Mouse (Mus musculus): ENCODE results near the gene Il17f.

DNA sequence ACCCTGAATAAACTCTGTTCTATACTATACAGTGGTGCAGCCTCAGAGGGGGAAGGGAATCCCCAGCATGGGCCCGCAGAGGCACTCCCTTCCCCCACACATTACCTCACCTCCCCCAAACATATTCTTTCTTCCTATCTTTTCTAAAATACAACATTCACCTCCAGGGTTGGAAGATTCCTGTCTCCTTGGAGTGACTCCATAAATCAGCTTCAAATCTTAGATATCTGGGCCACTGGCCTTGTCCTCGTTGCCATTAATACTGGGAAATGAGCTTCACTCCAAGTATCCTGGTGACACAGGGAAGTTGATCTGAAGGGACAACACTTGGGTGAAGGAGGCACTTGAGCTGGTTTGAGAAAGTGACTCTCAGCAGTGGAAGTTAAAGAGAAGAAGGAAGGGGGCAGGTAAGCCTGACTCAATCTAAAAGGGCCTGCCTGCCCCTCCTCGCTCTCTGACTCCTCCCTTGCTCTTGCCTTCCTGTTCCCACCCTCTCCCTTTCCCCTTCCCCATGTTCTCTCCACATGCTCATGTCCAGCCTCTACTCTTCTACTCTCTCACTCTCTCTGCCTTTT lies 46.2 kb upstream of the Il17f start:
- TF ChIP-seq POLR2A (IDR thresholded peaks at IDR 0.05; ENCODE audit: insufficient read depth, low read length) (no peak), CTCF (IDR thresholded peaks at IDR 0.05; ENCODE audit: low read depth, low read length) (no peak)
